Mouse (Mus musculus): ENCODE results near the gene Dpysl5. TPM values are rescaled to one million over a fixed set of nuclear protein-coding genes. Genes with fewer than 3 reads are reported as not detected.
"Not testable (repeated sequence)": the region's sequence is repeated elsewhere in the genome, so short reads cannot be mapped to it uniquely, and the experiment has no call there.

Gene Dpysl5
- polyA plus RNA-seq, 1 experiment from 2014 or later, result 5.5 TPM

- Histone ChIP-seq H3K27ac (peak overlapping the region; percentile 53; the same call in 1 of the 2 replicates), H3K27me3 (no peaks in the 10 kb centered on the region), H3K36me3 (peaks cover 54% of the 10 kb centered on the region), H3K9ac (replicated peaks) (no peak overlapping the region), H3K4me2 (no peak overlapping the region), H3K9me3 (no peaks in the 10 kb centered on the region), H3K4me1 (replicated peaks) (no peaks in the 10 kb centered on the region), H3K4me3 (replicated peaks) (no peak overlapping the region)
- WGBS, result 88% methylated on average over 7 of the region's 7 CpGs
- no peak for ATAC-seq (ENCODE audit: insufficient number of reproducible peaks, insufficient read depth, low FRiP score, low TSS enrichment, low read depth)
These were observed 34.6 kb upstream of the Dpysl5 start for GRCm38 (mm10) chr5:30676800-30677199.

GRCm38 (mm10) chr5:30678069-30678468 is 33.3 kb upstream of the Dpysl5 start:
- 93% methylated on average over 3 of the region's 3 CpGs for WGBS
- H3K4me3 ChIP-seq (replicated peaks); H3K27me3 ChIP-seq; H3K4me1 ChIP-seq (replicated peaks); H3K27ac ChIP-seq; H3K9me3 ChIP-seq; H3K4me2 ChIP-seq; H3K9ac ChIP-seq (replicated peaks); ATAC-seq (ENCODE audit: insufficient number of reproducible peaks, insufficient read depth, low FRiP score, low TSS enrichment, low read depth): not testable (repeated sequence)
- peaks cover 41% of the 10 kb centered on the region for H3K36me3 ChIP-seq

GRCm38 (mm10) chr5:30678722-30679296 is 32.6 kb upstream of the Dpysl5 start:
- H3K36me3 ChIP-seq, result peaks cover 34% of the 10 kb centered on the region
- no peaks in the 10 kb centered on the region for H3K27me3 ChIP-seq
- H3K4me2 ChIP-seq, result no peak overlapping the region
- H3K9ac ChIP-seq (replicated peaks), result no peak overlapping the region
- no peaks in the 10 kb centered on the region for H3K4me1 ChIP-seq (replicated peaks)
- whole genome bisulfite sequencing, result 94% methylated on average over 4 of the region's 4 CpGs
- ATAC-seq (ENCODE audit: insufficient number of reproducible peaks, insufficient read depth, low FRiP score, low TSS enrichment, low read depth), result no peak
- no peaks in the 10 kb centered on the region for H3K9me3 ChIP-seq
- no peak overlapping the region for H3K27ac ChIP-seq
- H3K4me3 ChIP-seq (replicated peaks), result no peak overlapping the region

GRCm38 (mm10) chr5:30679593-30679992 is 31.8 kb upstream of the Dpysl5 start:
- WGBS, result 86% methylated on average over 5 of the region's 5 CpGs
- no peak for ATAC-seq (ENCODE audit: insufficient number of reproducible peaks, insufficient read depth, low FRiP score, low TSS enrichment, low read depth)

GRCm38 (mm10) chr5:30681970-30682369 is 29.4 kb upstream of the Dpysl5 start:
- Histone ChIP-seq H3K4me2 (no peak overlapping the region), H3K36me3 (peaks cover 4% of the 10 kb centered on the region; the same call in 1 of the 2 replicates), H3K4me3 (replicated peaks) (no peak overlapping the region), H3K9ac (replicated peaks) (no peak overlapping the region), H3K27me3 (no peaks in the 10 kb centered on the region), H3K9me3 (no peaks in the 10 kb centered on the region), H3K27ac (no peak overlapping the region), H3K4me1 (replicated peaks) (no peaks in the 10 kb centered on the region)
- no peak for ATAC-seq (ENCODE audit: insufficient number of reproducible peaks, insufficient read depth, low FRiP score, low TSS enrichment, low read depth)
- 87% methylated on average over 5 of the region's 5 CpGs for WGBS

More at GRCm38 (mm10) chr5:30679593-30679992, 31.8 kb upstream of the Dpysl5 start:
- Histone ChIP-seq H3K4me1 (replicated peaks) (no peaks in the 10 kb centered on the region), H3K27me3 (no peaks in the 10 kb centered on the region), H3K4me2 (no peak overlapping the region), H3K9me3 (no peaks in the 10 kb centered on the region), H3K36me3 (peaks cover 27% of the 10 kb centered on the region), H3K4me3 (replicated peaks) (no peak overlapping the region), H3K9ac (replicated peaks) (no peak overlapping the region), H3K27ac (no peak overlapping the region)

- H3K4me3 ChIP-seq (replicated peaks), result no peak overlapping the region
- no peaks in the 10 kb centered on the region for H3K27me3 ChIP-seq
- no peak overlapping the region for H3K9ac ChIP-seq (replicated peaks)
- H3K9me3 ChIP-seq, result no peaks in the 10 kb centered on the region
- no peak overlapping the region for H3K27ac ChIP-seq
- H3K4me2 ChIP-seq, result no peak overlapping the region
- ATAC-seq (ENCODE audit: insufficient number of reproducible peaks, insufficient read depth, low FRiP score, low TSS enrichment, low read depth), result no peak
- no peaks in the 10 kb centered on the region for H3K4me1 ChIP-seq (replicated peaks)
- H3K36me3 ChIP-seq, result no peaks in the 10 kb centered on the region
These were observed 28.3 kb upstream of the Dpysl5 start for GRCm38 (mm10) chr5:30682967-30683600.

GRCm38 (mm10) chr5:30683993-30684392 is 27.4 kb upstream of the Dpysl5 start:
- H3K4me2 ChIP-seq, result no peak overlapping the region
- H3K9ac ChIP-seq (replicated peaks), result no peak overlapping the region
- H3K27ac ChIP-seq, result no peak overlapping the region
- no peak for ATAC-seq (ENCODE audit: insufficient number of reproducible peaks, insufficient read depth, low FRiP score, low TSS enrichment, low read depth)
- no peaks in the 10 kb centered on the region for H3K27me3 ChIP-seq
- no peaks in the 10 kb centered on the region for H3K36me3 ChIP-seq
- H3K4me1 ChIP-seq (replicated peaks), result no peaks in the 10 kb centered on the region
- WGBS, result 73% methylated on average over 3 of the region's 3 CpGs
- H3K9me3 ChIP-seq, result no peaks in the 10 kb centered on the region
- no peak overlapping the region for H3K4me3 ChIP-seq (replicated peaks)

- Histone ChIP-seq H3K4me1 (replicated peaks) (no peaks in the 10 kb centered on the region), H3K27me3 (no peaks in the 10 kb centered on the region), H3K4me2 (no peak overlapping the region), H3K9ac (replicated peaks) (no peak overlapping the region), H3K27ac (no peak overlapping the region), H3K36me3 (no peaks in the 10 kb centered on the region), H3K9me3 (no peaks in the 10 kb centered on the region), H3K4me3 (replicated peaks) (no peak overlapping the region)
- 67% methylated on average over 3 of the region's 3 CpGs for WGBS
- ATAC-seq (ENCODE audit: insufficient number of reproducible peaks, insufficient read depth, low FRiP score, low TSS enrichment, low read depth), result no peak
These were observed 24.6 kb upstream of the Dpysl5 start for GRCm38 (mm10) chr5:30686781-30687180.

GRCm38 (mm10) chr5:30700361-30701000 is 10.9 kb upstream of the Dpysl5 start:
- Histone ChIP-seq H3K9ac (replicated peaks) (no peak overlapping the region), H3K9me3 (no peaks in the 10 kb centered on the region), H3K27me3 (no peaks in the 10 kb centered on the region), H3K4me3 (replicated peaks) (no peak overlapping the region), H3K4me2 (no peak overlapping the region), H3K4me1 (replicated peaks) (no peaks in the 10 kb centered on the region), H3K36me3 (no peaks in the 10 kb centered on the region), H3K27ac (no peak overlapping the region)
- WGBS, result 77% methylated on average over 8 of the region's 8 CpGs
- no peak for ATAC-seq (ENCODE audit: insufficient number of reproducible peaks, insufficient read depth, low FRiP score, low TSS enrichment, low read depth)

- H3K27ac ChIP-seq; ATAC-seq (ENCODE audit: insufficient number of reproducible peaks, insufficient read depth, low FRiP score, low TSS enrichment, low read depth); H3K36me3 ChIP-seq; H3K9ac ChIP-seq (replicated peaks); H3K27me3 ChIP-seq; H3K9me3 ChIP-seq; H3K4me1 ChIP-seq (replicated peaks); H3K4me2 ChIP-seq; H3K4me3 ChIP-seq (replicated peaks): not testable (repeated sequence)
- 54% methylated on average over 4 of the region's 4 CpGs for WGBS
These were observed 10.0 kb upstream of the Dpysl5 start for GRCm38 (mm10) chr5:30701373-30701772.

- no peak overlapping the region for H3K4me3 ChIP-seq (replicated peaks)
- no peaks in the 10 kb centered on the region for H3K36me3 ChIP-seq
- H3K4me1 ChIP-seq (replicated peaks), result no peaks in the 10 kb centered on the region
- 90% methylated on average over 3 of the region's 3 CpGs for WGBS
- no peak overlapping the region for H3K9ac ChIP-seq (replicated peaks)
- H3K4me2 ChIP-seq, result no peak overlapping the region
- ATAC-seq (ENCODE audit: insufficient number of reproducible peaks, insufficient read depth, low FRiP score, low TSS enrichment, low read depth), result no peak
- H3K27ac ChIP-seq, result no peak overlapping the region
- peaks cover 1% of the 10 kb centered on the region for H3K27me3 ChIP-seq
- H3K9me3 ChIP-seq, result no peaks in the 10 kb centered on the region
These were observed 9.5 kb upstream of the Dpysl5 start for GRCm38 (mm10) chr5:30701866-30702265.

Measured in limb, embryonic 12.5 days (tissue).